Mouse (Mus musculus): Measurements from ENCODE around the gene Akap4. TPM values are rescaled to one million over a fixed set of nuclear protein-coding genes. Genes with fewer than 3 reads are reported as not detected.

Akap4 gene
- total RNA-seq (2023): not detected in 4 replicates

DNA sequence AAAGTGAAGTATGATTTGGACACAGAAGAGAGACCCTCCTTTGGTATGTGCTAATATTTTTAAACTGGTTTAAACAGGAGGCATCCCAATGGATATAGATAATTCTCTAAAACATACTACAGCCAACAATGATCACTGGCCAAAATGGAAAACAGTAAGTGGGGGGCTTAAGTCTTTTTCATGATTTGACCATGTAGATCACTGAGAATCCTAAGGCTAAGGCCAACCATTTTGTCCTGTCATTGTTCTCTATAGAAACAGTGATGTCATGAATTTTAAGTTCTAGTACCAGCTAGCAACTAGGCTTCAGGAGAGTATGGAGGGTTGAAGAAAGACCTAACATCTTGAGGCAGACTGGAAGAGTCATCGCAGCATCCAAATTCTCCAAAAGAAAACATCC lies at the start of gene Akap4:
TSS of gene Akap4 (plus strand) at position 301 of the 400 bp plus-strand sequence.

DNA sequence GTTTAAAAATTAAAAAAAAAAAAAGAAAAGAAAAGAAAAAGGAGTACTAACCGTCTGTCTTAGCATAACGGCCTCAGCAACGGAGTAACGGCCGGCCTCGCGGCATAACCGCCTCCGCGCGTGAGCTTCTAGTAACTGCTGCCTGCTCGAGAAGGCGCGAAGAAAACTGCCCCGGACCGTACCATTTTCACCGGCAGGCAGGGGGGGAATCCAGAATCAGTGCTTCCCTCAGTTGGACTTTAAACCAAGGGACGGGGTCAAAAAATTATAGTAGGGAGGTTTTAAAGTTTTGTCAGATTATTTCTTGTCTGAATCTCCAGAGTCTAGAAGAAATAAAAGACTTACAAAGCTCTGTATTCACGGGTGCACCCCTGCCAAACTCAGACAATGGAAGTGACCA lies 25.8 kb upstream of the Akap4 start, which contains the start of gene Ccnb3:
TSS of gene Ccnb3 (minus strand) at position 101 of the 400 bp plus-strand sequence.

Other genes with a start within 250 kb of the Akap4 start
- gene Ccnb3, start 25.9 kb upstream of the Akap4 start, total RNA-seq (2023): not detected in 4 replicates

Data from B cell, adult 62 days (primary cell).